Mouse (Mus musculus): ENCODE data around the gene Krt15. TPM values are rescaled to one million over a fixed set of nuclear protein-coding genes. Genes with fewer than 3 reads are reported as not detected.

Gene Krt15
- polyA plus RNA-seq, 1 experiment: 0.32 TPM

DNA sequence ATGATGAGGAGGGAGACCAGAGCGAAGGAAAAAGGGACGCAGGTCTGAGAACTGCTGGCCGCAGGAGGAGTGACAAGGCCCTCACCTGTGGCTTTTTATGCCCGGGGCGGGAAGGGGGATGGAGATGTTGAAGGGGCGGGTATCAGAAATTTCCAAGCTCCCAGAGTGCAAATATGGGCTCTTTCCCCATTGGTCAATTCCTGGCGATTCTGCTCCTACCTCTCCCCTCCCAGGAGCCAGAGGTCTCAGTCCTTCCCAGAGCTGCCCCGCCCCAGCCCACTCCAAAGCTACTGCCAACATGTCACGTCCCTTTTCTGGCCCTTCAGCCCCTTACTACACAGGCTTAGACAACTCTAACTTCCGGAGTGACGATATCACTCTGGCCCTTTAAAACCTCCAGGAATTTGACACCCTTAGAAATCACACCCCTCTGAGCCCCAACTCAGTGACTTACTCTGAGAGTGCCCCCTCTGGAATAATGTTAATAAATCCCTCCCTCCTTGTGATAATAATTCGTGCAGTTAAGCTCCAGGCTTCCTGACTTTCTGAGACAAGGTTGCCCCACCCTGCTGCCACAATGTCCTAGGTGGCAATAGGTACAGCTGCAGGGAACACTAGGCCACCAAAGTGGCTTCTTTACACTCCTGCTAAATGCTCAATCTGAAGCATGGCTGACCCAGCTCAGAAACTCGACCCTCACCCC, 10.3 kb upstream of the Krt15 start:
- H3K27me3 ChIP-seq (ENCODE audit: control insufficient read depth, insufficient read depth, low read length): no peaks in the 10 kb centered on the region
- TF ChIP-seq POLR2A (IDR thresholded peaks at IDR 0.05; ENCODE audit: low read depth, low read length) (peak; percentile 94), CTCF (IDR thresholded peaks at IDR 0.05; ENCODE audit: extremely low read depth, insufficient read length, insufficient replicate concordance, low read depth, low read length) (peak; percentile 9; the same call in 1 of the 2 replicates)
- H3K36me3 ChIP-seq (ENCODE audit: control insufficient read depth, insufficient read depth, low read length): peaks cover 27% of the 10 kb centered on the region
- H3K27ac ChIP-seq (ENCODE audit: insufficient read depth, low read depth, low read length): peak overlapping the region; percentile 100
- WGBS: 2% methylated on average over 13 of the region's 13 CpGs
- H3K4me3 ChIP-seq (ENCODE audit: low read depth, low read length): peak overlapping the region; percentile 95
- peaks cover 36% of the 10 kb centered on the region for H3K4me1 ChIP-seq (ENCODE audit: control insufficient read depth, insufficient read depth, insufficient read length, low read length)

DNA sequence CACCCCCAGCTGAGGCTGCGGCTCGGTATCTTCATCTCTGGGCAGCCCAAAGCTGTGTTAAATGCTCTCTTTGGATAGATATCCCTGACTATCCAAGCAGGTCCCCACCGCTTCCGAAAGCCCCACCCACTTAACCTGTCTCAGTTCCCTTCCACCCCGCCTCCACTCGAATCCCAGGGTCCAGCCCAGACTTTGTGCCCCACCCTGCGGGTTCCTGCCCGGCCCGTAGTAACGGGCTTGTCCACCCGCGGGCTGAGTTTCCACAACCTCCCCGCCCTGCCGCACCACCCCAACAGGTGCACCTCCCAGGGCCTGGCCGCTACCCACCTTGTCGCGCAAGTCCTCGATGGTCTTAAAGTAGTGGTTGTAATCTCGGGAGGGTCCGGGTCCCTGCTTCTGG, 9.4 kb upstream of the Krt15 start:
- peak overlapping the region; percentile 95 for H3K4me3 ChIP-seq (ENCODE audit: low read depth, low read length)
- H3K4me1 ChIP-seq (ENCODE audit: control insufficient read depth, insufficient read depth, insufficient read length, low read length): peaks cover 34% of the 10 kb centered on the region
- H3K27me3 ChIP-seq (ENCODE audit: control insufficient read depth, insufficient read depth, low read length): no peaks in the 10 kb centered on the region
- H3K36me3 ChIP-seq (ENCODE audit: control insufficient read depth, insufficient read depth, low read length): peaks cover 36% of the 10 kb centered on the region
- under 1% methylated on average over 20 of the region's 20 CpGs for WGBS
- TF ChIP-seq POLR2A (IDR thresholded peaks at IDR 0.05; ENCODE audit: low read depth, low read length) (no peak), CTCF (IDR thresholded peaks at IDR 0.05; ENCODE audit: extremely low read depth, insufficient read length, insufficient replicate concordance, low read depth, low read length) (no peak)
- peak overlapping the region; percentile 100 for H3K27ac ChIP-seq (ENCODE audit: insufficient read depth, low read depth, low read length)

DNA sequence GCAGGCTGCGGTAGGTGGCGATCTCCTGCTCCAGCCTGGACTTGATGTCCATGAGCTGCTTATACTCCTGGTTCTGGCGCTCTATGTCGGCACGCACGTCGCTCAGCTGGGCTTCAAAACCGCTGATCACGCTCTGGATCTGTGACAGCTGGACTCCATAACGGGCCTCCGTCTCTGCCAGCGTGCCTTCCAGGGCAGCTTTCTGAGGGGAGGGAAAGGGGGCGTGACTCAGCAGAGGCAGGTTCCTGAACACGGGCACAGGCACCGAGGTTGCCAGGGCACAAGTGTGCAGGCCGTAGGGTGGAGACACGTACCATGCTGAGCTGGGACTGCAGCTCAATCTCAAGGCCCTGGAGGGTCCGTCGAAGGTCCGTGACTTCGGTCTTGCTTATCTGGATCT, 5.2 kb upstream of the Krt15 start:
- WGBS: 29% methylated on average over 21 of the region's 21 CpGs
- H3K27me3 ChIP-seq (ENCODE audit: control insufficient read depth, insufficient read depth, low read length): no peaks in the 10 kb centered on the region
- H3K4me3 ChIP-seq (ENCODE audit: low read depth, low read length): peak overlapping the region; percentile 55
- peak overlapping the region; percentile 90 for H3K27ac ChIP-seq (ENCODE audit: insufficient read depth, low read depth, low read length)
- H3K4me1 ChIP-seq (ENCODE audit: control insufficient read depth, insufficient read depth, insufficient read length, low read length): peaks cover 36% of the 10 kb centered on the region
- peaks cover 42% of the 10 kb centered on the region for H3K36me3 ChIP-seq (ENCODE audit: control insufficient read depth, insufficient read depth, low read length)
- TF ChIP-seq POLR2A (IDR thresholded peaks at IDR 0.05; ENCODE audit: low read depth, low read length) (no peak), CTCF (IDR thresholded peaks at IDR 0.05; ENCODE audit: extremely low read depth, insufficient read length, insufficient replicate concordance, low read depth, low read length) (no peak)

DNA sequence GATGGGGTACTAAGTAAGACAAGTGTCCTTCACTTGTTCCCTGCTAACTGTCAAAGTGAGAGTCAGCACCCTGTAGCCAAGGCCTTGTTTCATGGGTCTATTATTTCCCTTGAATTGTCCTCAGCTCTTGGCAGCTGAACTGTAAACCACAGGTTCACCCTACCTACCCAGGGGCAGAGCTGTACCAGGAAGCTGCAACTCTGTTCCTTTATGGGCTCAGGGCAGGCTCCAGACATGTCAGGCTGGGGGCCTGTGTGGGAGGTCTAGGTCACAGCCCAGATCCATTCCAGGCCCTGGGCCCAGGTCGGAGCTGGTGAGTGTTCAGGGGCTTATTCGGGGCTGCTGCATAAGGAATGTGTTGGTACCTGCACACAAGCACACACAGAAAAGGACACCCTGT, 3.7 kb upstream of the Krt15 start:
- H3K4me1 ChIP-seq (ENCODE audit: control insufficient read depth, insufficient read depth, insufficient read length, low read length): peaks cover 36% of the 10 kb centered on the region
- H3K27me3 ChIP-seq (ENCODE audit: control insufficient read depth, insufficient read depth, low read length): no peaks in the 10 kb centered on the region
- no peak overlapping the region for H3K4me3 ChIP-seq (ENCODE audit: low read depth, low read length)
- H3K27ac ChIP-seq (ENCODE audit: insufficient read depth, low read depth, low read length): peak overlapping the region; percentile 90
- no peak for TF ChIP-seq CTCF (IDR thresholded peaks at IDR 0.05; ENCODE audit: extremely low read depth, insufficient read length, insufficient replicate concordance, low read depth, low read length)
- no peak for TF ChIP-seq POLR2A (IDR thresholded peaks at IDR 0.05; ENCODE audit: low read depth, low read length)
- 16% methylated on average over 2 of the region's 2 CpGs for WGBS
- H3K36me3 ChIP-seq (ENCODE audit: control insufficient read depth, insufficient read depth, low read length): peaks cover 40% of the 10 kb centered on the region

DNA sequence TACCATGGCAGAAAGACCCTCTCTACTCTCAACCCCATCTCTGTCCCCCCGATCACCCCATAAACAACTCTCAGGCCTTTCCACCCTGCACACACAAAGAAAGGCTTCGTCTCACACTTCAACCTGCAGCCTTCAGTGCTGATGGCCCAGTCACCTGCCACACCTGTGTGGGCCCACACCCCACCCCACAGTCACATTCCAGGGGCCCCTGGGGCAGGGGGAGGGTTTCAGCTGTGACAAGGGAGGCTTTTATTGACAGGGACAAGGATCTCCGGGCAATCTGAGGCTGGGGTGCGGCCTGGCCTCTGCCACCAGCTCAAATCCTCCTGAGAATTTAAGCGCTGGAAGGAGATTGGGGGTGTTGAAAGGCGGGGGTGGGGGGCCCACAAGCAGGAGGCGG, 3.1 kb upstream of the Krt15 start:
- Histone ChIP-seq H3K4me3 (ENCODE audit: low read depth, low read length) (no peak overlapping the region), H3K36me3 (ENCODE audit: control insufficient read depth, insufficient read depth, low read length) (peaks cover 34% of the 10 kb centered on the region), H3K27me3 (ENCODE audit: control insufficient read depth, insufficient read depth, low read length) (no peaks in the 10 kb centered on the region), H3K4me1 (ENCODE audit: control insufficient read depth, insufficient read depth, insufficient read length, low read length) (peaks cover 36% of the 10 kb centered on the region), H3K27ac (ENCODE audit: insufficient read depth, low read depth, low read length) (peak overlapping the region; percentile 90)
- 32% methylated on average over 7 of the region's 7 CpGs for WGBS
- TF ChIP-seq CTCF (IDR thresholded peaks at IDR 0.05; ENCODE audit: extremely low read depth, insufficient read length, insufficient replicate concordance, low read depth, low read length) (no peak), POLR2A (IDR thresholded peaks at IDR 0.05; ENCODE audit: low read depth, low read length) (0 out of 2 replicates have a peak, but pooled peaks have one; percentile 30)

DNA sequence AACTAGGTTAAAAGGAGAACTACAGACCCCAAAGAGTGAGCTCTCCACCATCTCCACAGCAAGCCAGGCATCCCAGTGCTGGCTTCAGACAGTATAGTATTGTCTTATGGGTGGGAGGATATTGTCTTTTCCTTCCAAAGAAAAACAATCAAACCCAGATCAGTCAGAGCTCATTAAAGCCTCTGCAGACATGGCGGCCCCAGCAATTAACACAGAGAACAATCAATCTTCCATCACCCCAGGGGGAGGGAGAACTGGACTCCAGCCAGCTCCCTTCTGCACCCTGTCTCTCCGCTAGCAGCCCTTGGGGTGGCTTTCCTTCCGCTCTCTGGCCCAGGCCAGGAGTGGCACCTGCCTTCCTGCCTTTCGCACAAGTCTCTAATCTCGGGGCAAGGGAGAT, 2.0 kb upstream of the Krt15 start:
- peaks cover 31% of the 10 kb centered on the region for H3K36me3 ChIP-seq (ENCODE audit: control insufficient read depth, insufficient read depth, low read length)
- no peaks in the 10 kb centered on the region for H3K27me3 ChIP-seq (ENCODE audit: control insufficient read depth, insufficient read depth, low read length)
- 14% methylated on average over 5 of the region's 5 CpGs for WGBS
- H3K4me1 ChIP-seq (ENCODE audit: control insufficient read depth, insufficient read depth, insufficient read length, low read length): peaks cover 36% of the 10 kb centered on the region
- TF ChIP-seq POLR2A (IDR thresholded peaks at IDR 0.05; ENCODE audit: low read depth, low read length) (0 out of 2 replicates have a peak, but pooled peaks have one; percentile 15), CTCF (IDR thresholded peaks at IDR 0.05; ENCODE audit: extremely low read depth, insufficient read length, insufficient replicate concordance, low read depth, low read length) (no peak)
- H3K27ac ChIP-seq (ENCODE audit: insufficient read depth, low read depth, low read length): peak overlapping the region; percentile 77
- no peak overlapping the region for H3K4me3 ChIP-seq (ENCODE audit: low read depth, low read length)

DNA sequence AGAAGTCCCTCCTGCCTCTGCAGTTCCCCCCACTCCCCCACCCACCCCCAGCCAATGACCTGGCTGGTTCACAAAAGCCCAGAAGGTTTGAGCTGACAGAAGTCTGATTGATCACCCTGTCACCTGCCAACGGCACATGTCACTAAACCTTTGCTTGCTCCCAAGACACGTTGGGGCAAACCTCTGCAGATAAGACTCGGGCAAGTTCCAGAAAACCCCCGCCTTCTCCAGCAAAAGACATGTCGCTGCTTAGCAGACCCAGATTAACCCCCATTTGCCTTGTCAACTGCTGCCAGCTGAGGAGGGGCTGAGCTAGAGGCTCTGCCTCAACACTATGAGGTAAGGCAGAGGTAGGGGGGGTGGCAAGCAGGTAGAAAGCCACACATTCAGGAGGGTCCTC, 831 bp upstream of the Krt15 start:
- Histone ChIP-seq H3K36me3 (ENCODE audit: control insufficient read depth, insufficient read depth, low read length) (peaks cover 20% of the 10 kb centered on the region), H3K27ac (ENCODE audit: insufficient read depth, low read depth, low read length) (no peak overlapping the region), H3K27me3 (ENCODE audit: control insufficient read depth, insufficient read depth, low read length) (no peaks in the 10 kb centered on the region), H3K4me1 (ENCODE audit: control insufficient read depth, insufficient read depth, insufficient read length, low read length) (peaks cover 35% of the 10 kb centered on the region), H3K4me3 (ENCODE audit: low read depth, low read length) (peak overlapping the region; percentile 12; the same call in 1 of the 2 replicates)
- WGBS: 18% methylated on average over 5 of the region's 5 CpGs
- TF ChIP-seq POLR2A (IDR thresholded peaks at IDR 0.05; ENCODE audit: low read depth, low read length) (no peak), CTCF (IDR thresholded peaks at IDR 0.05; ENCODE audit: extremely low read depth, insufficient read length, insufficient replicate concordance, low read depth, low read length) (no peak)
